Mouse (Mus musculus) small intestine, adult 2 months (tissue): Measurements from ENCODE around the gene Rad54l2. TPM values are rescaled to one million over a fixed set of nuclear protein-coding genes. Genes with fewer than 3 reads are reported as not detected.
A peak's percentile ranks its signal among the peaks of the same experiment; 100 is the strongest.

Experiments
- H3K27ac ChIP-seq: fragments of 200-500 bp; 2 replicates; pipeline ENCODE4 v1.5.1; 2012; ENCODE audit warnings: low read depth, low read length, control low read depth, inconsistent platforms; ENCODE audit not compliant: insufficient read depth
- H3K27me3 ChIP-seq: fragments of 200-500 bp; 2 replicates; pipeline ENCODE4 v1.6.1; 2012; ENCODE audit warnings: mild to moderate bottlenecking, moderate library complexity, low read length, inconsistent platforms; ENCODE audit not compliant: control insufficient read depth, insufficient read depth
- H3K36me3 ChIP-seq: fragments of 200-500 bp; 2 replicates; pipeline ENCODE4 v1.6.1; 2012; ENCODE audit warnings: mild to moderate bottlenecking, low read length, control low read depth, inconsistent platforms; ENCODE audit not compliant: control insufficient read depth, insufficient read depth
- H3K4me1 ChIP-seq: fragments of 200-500 bp; 2 replicates; pipeline ENCODE4 v1.6.1; 2012; ENCODE audit warnings: low read length, inconsistent platforms, mixed read lengths; ENCODE audit not compliant: control insufficient read depth, insufficient read depth, insufficient read length
- H3K4me3 ChIP-seq: fragments of 200-500 bp; 2 replicates; pipeline ENCODE4 v1.5.1; 2012; ENCODE audit warnings: low read depth, mild to moderate bottlenecking, control low read depth, inconsistent platforms, low read length, moderate library complexity
- CTCF ChIP-seq: fragments of 200-500 bp; IDR thresholded peaks from 2 replicates; pipeline ENCODE4 v1.5.1; 2012; ENCODE audit warnings: low read depth, mild to moderate bottlenecking, control low read depth, inconsistent platforms, low read length, moderate library complexity, mixed read lengths; ENCODE audit not compliant: insufficient replicate concordance, insufficient read length; ENCODE audit errors: extremely low read depth
- POLR2A ChIP-seq: fragments of 200-500 bp; IDR thresholded peaks from 2 replicates; pipeline ENCODE4 v1.6.1; 2012; ENCODE audit warnings: low read depth, mild to moderate bottlenecking, control low read depth, inconsistent platforms, low read length, moderate library complexity
- WGBS: fragments of 180-500 bp; shearing (Covaris S2); methylation state at CpG from one replicate; pipeline ENCODE4 v1.1.7; 2018; 5-methylcytosine and 5-hydroxymethylcytosine counted together
- polyA plus RNA-seq: library from polyadenylated mRNA; depleted of rRNA; stranded (reverse); fragments of >200 nt; gene quantifications from 2 replicates; pipeline ENCODE4 v1.2.3, GENCODE M21; 2012

Rad54l2 gene
- polyA plus RNA-seq, 1 experiment = 34.9 TPM

GRCm38 (mm10) chr9:106806503-106806902 lies 17.5 kb upstream of the Rad54l2 start:
- Histone ChIP-seq H3K4me1 (no peaks in the 10 kb centered on the region), H3K27me3 (no peaks in the 10 kb centered on the region), H3K27ac (no peak overlapping the region), H3K4me3 (no peak overlapping the region), H3K36me3 (no peaks in the 10 kb centered on the region)
- 81% methylated on average over 4 of the region's 4 CpGs for WGBS
- no peak for TF ChIP-seq CTCF
- TF ChIP-seq POLR2A = no peak

- H3K4me3 ChIP-seq = peak overlapping the region; percentile 38
- WGBS = 20% methylated on average over 6 of the region's 6 CpGs
- no peaks in the 10 kb centered on the region for H3K36me3 ChIP-seq
- TF ChIP-seq CTCF (no peak), POLR2A (no peak)
- no peaks in the 10 kb centered on the region for H3K27me3 ChIP-seq
- peaks cover 10% of the 10 kb centered on the region; the same call in 1 of the 2 replicates for H3K4me1 ChIP-seq
- H3K27ac ChIP-seq = peak overlapping the region; percentile 44; the same call in 1 of the 2 replicates
These were observed 1.8 kb upstream of the Rad54l2 start for GRCm38 (mm10) chr9:106790831-106791230.

- TF ChIP-seq POLR2A (no peak), CTCF (no peak)
- 5% methylated on average over 10 of the region's 10 CpGs for WGBS
- H3K36me3 ChIP-seq = no peaks in the 10 kb centered on the region
- H3K4me3 ChIP-seq = peak overlapping the region; percentile 80
- no peak overlapping the region; the same call in 1 of the 2 replicates for H3K27ac ChIP-seq
- H3K4me1 ChIP-seq = peaks cover 16% of the 10 kb centered on the region; the same call in 1 of the 2 replicates
- H3K27me3 ChIP-seq = no peaks in the 10 kb centered on the region
These were observed 369 bp upstream of the Rad54l2 start for GRCm38 (mm10) chr9:106789363-106789762.

GRCm38 (mm10) chr9:106787979-106788811 lies 799 bp downstream of the Rad54l2 start:
- peak overlapping the region; percentile 38 for H3K27ac ChIP-seq
- H3K36me3 ChIP-seq = no peaks in the 10 kb centered on the region
- no peak for TF ChIP-seq CTCF
- TF ChIP-seq POLR2A = no peak
- H3K4me1 ChIP-seq = peaks cover 16% of the 10 kb centered on the region; the same call in 1 of the 2 replicates
- 5% methylated on average over 23 of the region's 23 CpGs for WGBS
- peak overlapping the region; percentile 80 for H3K4me3 ChIP-seq
- H3K27me3 ChIP-seq = no peaks in the 10 kb centered on the region

- no peak overlapping the region for H3K4me3 ChIP-seq
- peaks cover 13% of the 10 kb centered on the region; the same call in 1 of the 2 replicates for H3K4me1 ChIP-seq
- no peaks in the 10 kb centered on the region for H3K27me3 ChIP-seq
- no peaks in the 10 kb centered on the region for H3K36me3 ChIP-seq
- TF ChIP-seq CTCF (no peak), POLR2A (no peak)
- 35% methylated on average over 3 of the region's 3 CpGs for WGBS
- H3K27ac ChIP-seq = no peak overlapping the region; the same call in 1 of the 2 replicates
These were observed 3.8 kb downstream of the Rad54l2 start for GRCm38 (mm10) chr9:106785206-106785605.

- 96% methylated on average over 2 of the region's 2 CpGs for WGBS
These were observed 5.4 kb downstream of the Rad54l2 start for GRCm38 (mm10) chr9:106783554-106783953.

GRCm38 (mm10) chr9:106780086-106780485 lies 8.9 kb downstream of the Rad54l2 start:
- TF ChIP-seq CTCF (no peak), POLR2A (no peak)
- no peak overlapping the region for H3K27ac ChIP-seq
- 92% methylated on average over 3 of the region's 3 CpGs for WGBS

More at GRCm38 (mm10) chr9:106783554-106783953, 5.4 kb downstream of the Rad54l2 start:
- Histone ChIP-seq H3K36me3 (no peaks in the 10 kb centered on the region), H3K27ac (no peak overlapping the region), H3K27me3 (no peaks in the 10 kb centered on the region), H3K4me3 (no peak overlapping the region), H3K4me1 (peaks cover 10% of the 10 kb centered on the region; the same call in 1 of the 2 replicates)
- TF ChIP-seq POLR2A (no peak), CTCF (no peak)

More at GRCm38 (mm10) chr9:106780086-106780485, 8.9 kb downstream of the Rad54l2 start:
- Histone ChIP-seq H3K27me3 (no peaks in the 10 kb centered on the region), H3K4me3 (no peak overlapping the region), H3K4me1 (peaks cover under 1% of the 10 kb centered on the region; the same call in 1 of the 2 replicates), H3K36me3 (no peaks in the 10 kb centered on the region)
